Mouse (Mus musculus) urinary bladder, postnatal 14 days (tissue): ENCODE data around the gene Cradd.

Source experiments
- DNase-seq: peaks from one replicate; pipeline ENCODE4 v3.0.0; 2021; ENCODE audit warnings: low spot score

Gene Cradd

DNA sequence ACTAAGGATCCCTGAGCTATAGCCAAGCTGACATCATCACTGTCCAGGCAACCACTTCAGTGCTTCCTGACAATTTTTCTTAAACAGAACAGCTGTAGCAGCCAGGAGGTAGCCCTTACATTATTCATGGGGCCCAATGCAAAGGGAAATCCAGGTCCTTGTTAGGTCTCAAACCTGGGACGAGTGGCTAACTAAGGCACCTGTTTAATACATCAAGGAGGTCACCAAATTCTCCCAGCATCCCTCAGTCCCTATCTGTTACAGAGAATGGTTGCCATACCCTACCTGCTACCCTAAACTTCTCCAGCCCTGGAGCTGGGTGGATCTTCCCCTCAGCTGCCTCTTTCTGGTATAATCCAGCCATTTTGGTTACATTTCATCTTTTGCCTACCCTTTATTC lies 10.9 kb upstream of the Cradd start:
- no peak for DNase-seq

DNA sequence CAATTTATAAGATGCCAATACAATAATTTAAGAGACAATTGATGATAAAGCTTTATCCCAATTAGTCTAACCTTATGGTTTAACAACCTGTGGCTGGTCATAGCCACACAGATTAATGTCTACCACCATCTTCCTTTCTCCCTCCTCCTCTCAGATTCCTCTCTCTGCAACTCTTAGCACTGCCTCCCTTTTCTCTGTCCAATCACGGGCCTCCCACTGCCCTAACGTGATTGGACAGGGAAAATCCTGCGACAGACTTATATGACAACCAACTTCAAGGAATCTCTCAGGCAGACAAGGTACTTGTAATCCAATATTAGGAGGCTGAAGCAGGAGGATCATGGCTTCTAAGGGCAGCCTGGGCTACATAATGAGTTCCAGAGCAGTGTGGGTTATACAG lies 8.7 kb upstream of the Cradd start:
- no peak for DNase-seq

DNA sequence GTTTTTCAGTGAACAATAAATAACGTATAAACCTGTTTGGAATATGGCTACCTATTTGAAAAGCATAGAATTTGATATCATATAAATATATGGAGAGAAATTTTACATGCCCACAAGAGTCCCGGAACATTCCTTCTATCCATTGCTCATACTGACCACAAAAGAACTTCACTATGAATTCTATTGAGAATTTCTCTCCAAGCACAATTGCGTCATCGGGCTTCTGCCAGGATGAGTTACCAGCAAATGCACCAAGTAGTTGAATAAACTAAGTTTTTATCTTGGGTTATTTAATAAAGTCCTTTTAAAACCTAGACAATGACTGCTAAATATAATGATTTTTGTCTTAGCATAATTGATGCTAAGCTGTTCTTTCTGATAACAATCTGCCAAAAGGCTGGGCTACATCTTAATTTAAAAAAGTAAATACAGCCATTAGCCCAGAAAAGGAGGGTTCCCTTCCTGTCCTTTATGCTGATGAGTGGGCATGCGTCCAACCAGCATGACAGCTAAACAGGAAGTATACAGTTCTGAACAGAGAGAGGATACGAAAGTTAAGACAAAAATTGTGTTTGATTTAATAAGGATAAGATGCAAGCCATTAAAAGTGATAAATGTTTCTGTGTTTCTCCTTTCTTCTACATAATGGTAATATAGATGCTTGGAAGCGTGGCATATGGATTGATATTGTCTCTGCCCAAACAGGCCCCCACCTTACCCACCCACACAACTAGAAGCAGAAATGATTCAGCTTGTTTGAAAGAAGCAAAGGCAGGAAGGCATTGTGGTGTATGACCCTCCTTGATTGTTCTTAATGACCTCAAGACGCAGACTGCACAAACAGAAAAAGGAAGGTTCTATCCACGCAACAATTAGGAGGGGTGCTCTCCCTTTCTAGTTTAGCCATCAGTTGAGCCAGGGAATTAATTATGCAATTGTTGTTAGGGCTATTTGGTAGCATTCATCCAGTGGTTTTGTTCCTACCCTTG lies 6.7 kb upstream of the Cradd start:
- DNase-seq, result no peak

- no peak for DNase-seq
Observed at GRCm38 (mm10) chr10:95329884-95330283, 6.0 kb upstream of the Cradd start.

GRCm38 (mm10) chr10:95324278-95324631 lies 322 bp upstream of the Cradd start:
- no peak for DNase-seq

DNA sequence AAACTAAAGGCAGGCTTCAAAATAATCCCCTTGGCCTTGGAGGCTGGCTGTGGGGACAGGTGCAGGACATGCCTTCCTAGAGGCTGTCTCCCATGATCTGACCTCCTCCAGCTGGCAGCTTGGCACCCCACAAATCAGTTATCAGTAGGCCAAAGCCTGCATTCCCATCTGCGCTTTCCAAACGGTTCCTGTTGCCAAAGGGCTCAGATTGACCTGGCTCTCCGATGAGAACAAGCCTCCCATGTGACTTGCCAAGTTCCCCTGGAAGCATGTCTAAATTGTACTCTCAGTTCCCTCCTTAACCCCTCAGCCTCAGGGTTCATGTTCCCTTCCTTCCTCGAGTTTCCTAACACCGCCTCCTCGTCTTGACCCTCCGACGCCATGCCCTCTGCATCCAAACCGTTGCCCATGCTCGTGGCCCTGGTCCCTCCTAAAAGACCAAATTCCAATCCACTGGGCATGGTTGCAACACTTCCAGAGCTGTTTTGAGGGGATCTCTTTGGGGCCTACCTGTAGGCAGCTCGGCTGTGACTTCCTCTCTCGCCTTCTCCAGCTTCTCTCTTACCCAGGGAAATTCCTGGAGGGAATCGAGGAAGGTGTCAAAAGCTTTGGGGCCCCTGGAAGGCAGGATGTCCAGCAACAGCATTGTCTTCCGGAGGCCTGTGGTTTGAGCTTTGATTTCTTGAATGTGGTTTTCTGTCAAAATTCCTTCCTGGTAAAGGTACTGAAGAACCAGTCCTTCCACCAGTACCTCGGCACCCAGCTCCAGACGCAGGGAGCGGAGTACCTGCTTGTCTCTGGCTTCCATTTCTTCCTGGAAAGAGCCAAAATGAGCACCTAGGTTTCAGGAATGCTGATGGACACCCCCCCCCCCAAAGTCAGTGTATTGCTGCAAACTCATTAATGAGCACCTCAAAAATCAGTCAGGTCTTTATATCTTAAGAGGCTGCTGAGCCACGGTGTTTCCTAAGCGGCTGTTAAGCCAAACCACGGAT lies 1.6 kb downstream of the Cradd start:
- DNase-seq, result peak; percentile 51

- no peak for DNase-seq
Observed at GRCm38 (mm10) chr10:95319001-95319400, 4.9 kb downstream of the Cradd start.

DNA sequence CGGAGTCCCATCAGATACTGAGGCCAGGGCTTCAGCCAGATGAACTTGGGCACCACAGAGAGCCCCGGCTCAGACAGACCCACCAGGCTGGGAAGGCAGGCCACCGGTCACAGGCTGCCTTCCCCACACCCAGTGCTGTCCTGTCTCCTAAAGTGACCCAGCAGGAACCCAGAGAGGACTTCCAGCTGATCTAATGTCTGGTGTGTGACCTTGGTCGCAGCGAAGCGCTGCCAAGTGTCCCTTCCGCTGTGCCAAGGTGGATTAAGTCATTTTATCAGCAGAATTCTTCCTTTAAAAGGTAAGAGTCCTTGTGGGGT lies 5.6 kb downstream of the Cradd start:
- no peak for DNase-seq

GRCm38 (mm10) chr10:95317581-95318391 lies 6.1 kb downstream of the Cradd start:
- peak; percentile 22 for DNase-seq

- DNase-seq, result no peak
Observed at GRCm38 (mm10) chr10:95317091-95317490, 6.8 kb downstream of the Cradd start.

DNA sequence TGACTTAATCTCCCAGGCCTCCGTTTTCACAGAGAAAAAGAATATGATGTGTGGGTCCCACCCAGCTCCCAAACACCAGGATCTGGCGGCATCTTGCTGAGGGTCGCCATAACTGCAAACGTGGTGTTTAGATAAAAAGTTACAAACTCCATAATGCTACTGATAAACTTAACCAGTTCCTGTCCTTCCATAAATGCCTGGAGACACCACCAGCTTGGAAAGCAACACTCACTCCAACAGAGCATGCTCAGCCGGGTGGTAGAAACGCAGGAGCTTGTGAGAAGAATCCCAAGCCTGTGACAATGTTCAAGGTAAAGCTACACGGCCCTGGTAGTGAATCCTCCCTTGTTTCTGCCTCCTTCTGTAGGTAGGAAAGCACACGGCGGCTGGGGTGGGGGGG lies 7.3 kb downstream of the Cradd start:
- no peak for DNase-seq

DNA sequence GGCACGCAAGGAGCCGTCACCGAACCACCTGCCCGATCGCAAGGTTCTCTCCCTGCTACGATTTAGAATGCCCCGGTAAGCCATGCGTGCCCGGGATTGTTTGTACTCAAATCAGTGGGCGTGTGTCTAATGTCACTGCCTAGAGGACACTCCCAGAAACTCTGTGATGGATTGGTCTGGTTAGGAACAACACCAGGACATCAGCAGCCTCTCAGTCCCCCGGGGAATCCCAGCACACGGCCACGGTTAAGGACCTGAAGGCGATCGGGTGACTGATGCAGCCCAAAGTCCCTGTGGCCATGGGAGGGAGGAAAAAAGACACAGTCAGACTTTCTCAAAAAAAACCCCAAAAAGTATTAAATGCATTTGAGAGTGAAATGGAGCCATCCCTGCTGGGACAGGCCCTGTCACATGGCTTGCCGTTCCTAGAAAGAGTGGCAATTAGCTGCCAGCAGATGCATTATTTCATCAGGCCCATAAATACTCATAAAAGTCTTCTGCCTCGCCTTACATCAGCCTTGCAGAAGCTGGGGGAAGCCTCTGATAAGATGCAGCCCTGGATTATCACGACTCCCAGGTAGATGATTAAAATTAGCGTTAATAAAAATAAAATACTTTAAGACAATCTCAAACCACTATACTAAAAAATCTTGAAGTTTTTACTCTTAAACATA lies 8.0 kb downstream of the Cradd start:
- DNase-seq, result no peak

DNA sequence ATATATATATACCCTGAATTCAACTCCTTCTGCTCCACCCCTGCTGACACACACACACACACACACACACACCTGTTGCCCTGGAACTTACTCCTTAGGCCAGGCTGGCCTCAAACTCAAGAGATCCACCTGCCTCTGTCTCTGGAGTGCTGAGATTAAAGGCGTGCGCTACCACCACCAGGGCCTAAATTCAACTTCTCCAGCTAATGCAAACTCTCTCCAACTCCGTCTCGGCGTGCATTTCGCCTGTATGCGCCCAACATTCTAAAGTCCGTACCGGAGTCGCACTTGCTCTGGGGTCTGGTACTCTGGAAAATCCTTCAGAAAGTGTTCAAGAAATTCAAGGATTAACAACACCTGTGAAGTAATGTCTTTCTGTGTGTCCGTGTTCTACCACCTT lies 8.6 kb downstream of the Cradd start:
- no peak for DNase-seq

GRCm38 (mm10) chr10:95314019-95314418 lies 9.9 kb downstream of the Cradd start:
- DNase-seq, result no peak

GRCm38 (mm10) chr10:95313524-95313923 lies 10.4 kb downstream of the Cradd start:
- no peak for DNase-seq

DNA sequence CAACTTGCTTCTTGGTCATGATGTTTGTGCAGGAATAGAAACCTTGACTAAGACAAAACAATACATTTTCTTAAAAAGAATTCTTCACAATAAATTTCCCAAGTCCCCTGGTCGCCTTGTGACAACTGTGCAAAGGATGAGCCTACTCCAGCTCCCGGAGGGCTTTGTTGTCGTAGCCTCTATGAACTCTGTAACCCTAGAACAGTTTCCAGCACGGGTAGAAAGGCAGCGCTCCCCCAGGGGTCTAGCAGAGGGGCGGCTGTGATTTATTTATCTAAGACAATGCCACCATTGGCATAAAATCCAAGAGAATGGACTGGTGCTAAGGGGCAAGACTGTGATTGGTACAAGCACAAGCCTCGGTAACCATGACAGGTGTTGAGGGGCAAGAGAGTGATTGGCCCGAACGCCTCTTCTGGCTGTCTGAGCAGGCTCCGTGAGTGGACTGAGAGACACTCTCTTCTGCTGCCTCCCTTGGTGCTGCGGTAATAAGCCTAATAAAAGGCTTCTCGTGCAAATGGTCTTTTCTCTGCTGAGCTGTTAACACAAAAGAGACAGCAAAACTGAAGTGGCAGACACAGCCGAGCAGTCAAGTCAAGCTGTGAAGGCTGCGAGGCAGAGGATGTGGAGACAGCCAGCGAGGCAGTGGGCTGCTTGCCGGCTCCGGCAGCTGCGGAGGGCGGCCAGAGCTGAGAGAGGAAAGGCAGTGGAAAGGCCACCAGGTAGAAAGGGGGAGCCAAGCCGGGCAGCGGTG lies 13.1 kb downstream of the Cradd start:
- DNase-seq, result no peak

DNA sequence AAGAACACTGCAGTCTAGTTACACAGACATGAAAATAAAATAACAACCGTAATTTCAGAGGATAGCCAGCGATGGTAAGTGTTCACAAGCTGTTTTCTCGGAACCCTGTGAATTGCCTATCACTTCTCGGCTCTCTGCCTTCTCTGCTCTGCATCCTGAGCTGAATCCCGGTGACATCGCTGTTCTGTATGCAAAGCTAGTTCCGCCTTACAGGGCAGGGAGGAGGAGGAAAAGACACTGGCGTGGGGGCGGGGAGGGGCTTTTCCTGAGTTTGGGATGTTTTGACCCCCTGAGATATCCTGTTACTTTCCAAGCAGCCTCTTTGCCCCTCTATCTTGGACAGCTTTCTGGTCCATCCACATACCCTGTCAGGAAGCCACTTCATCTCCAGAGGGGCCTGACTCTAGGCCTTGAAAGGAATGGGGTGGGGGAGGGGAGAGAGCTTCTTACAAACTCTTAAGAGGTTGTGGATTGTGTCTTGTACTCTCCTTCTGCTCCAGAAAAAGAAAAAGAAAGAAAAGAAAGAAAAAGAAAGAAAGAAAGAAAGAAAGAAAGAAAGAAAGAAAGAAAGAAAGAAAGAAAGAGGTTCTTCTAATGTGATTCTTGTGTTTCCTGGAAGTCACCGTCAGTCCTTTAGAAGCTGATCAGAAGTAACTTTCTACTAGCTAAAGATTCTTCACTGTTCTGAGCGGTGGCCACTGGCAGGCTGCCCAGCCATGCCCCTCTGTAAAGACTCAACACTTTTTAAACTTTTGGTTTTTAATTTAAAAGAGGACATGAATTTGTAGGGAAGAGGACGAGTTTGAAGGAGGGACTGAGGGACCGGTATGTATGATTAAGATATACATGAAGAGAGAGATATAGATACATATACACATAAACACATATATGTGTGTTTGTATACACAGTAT lies 14.3 kb downstream of the Cradd start:
- DNase-seq, result no peak

- DNase-seq, result no peak
Observed at GRCm38 (mm10) chr10:95308991-95309390, 14.9 kb downstream of the Cradd start.

GRCm38 (mm10) chr10:95307916-95308315 lies 16.0 kb downstream of the Cradd start:
- DNase-seq, result no peak
